Mouse (Mus musculus) gastrocnemius, adult 2 months (tissue): Measurements from ENCODE around the gene Adgre5. TPM values are rescaled to one million over a fixed set of nuclear protein-coding genes. Genes with fewer than 3 reads are reported as not detected.

Experiments used
- DNase-seq: peaks from one replicate; pipeline ENCODE4 v3.0.0; 2022
- H3K27ac ChIP-seq: fragments of 200-600 bp; 2 replicates; pipeline ENCODE4 v1.8.1; 2022; ENCODE audit warnings: mild to moderate bottlenecking
- H3K4me3 ChIP-seq: fragments of 200-600 bp; 2 replicates; pipeline ENCODE4 v1.8.1; 2022; ENCODE audit warnings: mild to moderate bottlenecking, moderate library complexity
- CTCF ChIP-seq: fragments of 200-600 bp; IDR thresholded peaks from 2 replicates; pipeline ENCODE4 v1.8.1; 2022; ENCODE audit warnings: antibody characterized with exemption, mild to moderate bottlenecking, moderate library complexity
- intact Hi-C: fragments of 180-260 bp; cut with DNase I; formaldehyde crosslinking; loops from one replicate; pipeline ENCODE4 v1.15.1; 2025
- total RNA-seq, 2 experiments: library from RNA; stranded (reverse); gene quantifications; 2 replicates each; pipeline ENCODE4 v1.2.3; 2021

The Adgre5 gene
- total RNA-seq, 2 experiments from 2014 or later: 16.3 to 27.7 TPM

- H3K4me3 ChIP-seq: peak overlapping the region; percentile 78
- TF ChIP-seq CTCF: peak; percentile 19
- peak overlapping the region; percentile 91 for H3K27ac ChIP-seq
- peak; percentile 82 for DNase-seq
- intact Hi-C loops: no loop called here
Measured at GRCm38 (mm10) chr8:83747661-83748346, 6.7 kb upstream of the Adgre5 start.

GRCm38 (mm10) chr8:83744070-83744469, 2.9 kb upstream of the Adgre5 start:
- TF ChIP-seq CTCF: no peak
- H3K4me3 ChIP-seq: no peak overlapping the region
- H3K27ac ChIP-seq: no peak overlapping the region
- intact Hi-C loops: loop anchor here (5.0 kb wide), 1 partner anchor 47 kb away; the partner anchor contains the start of gene Pkn1
- DNase-seq: no peak

GRCm38 (mm10) chr8:83742968-83743367, 1.8 kb upstream of the Adgre5 start:
- Histone ChIP-seq H3K27ac (peak overlapping the region; percentile 97), H3K4me3 (no peak overlapping the region)
- no peak for DNase-seq
- intact Hi-C loops: loop anchor here (5.0 kb wide), 1 partner anchor 46 kb away; the partner anchor contains the start of gene Pkn1
- no peak for TF ChIP-seq CTCF

GRCm38 (mm10) chr8:83741849-83742655, 926 bp upstream of the Adgre5 start:
- Histone ChIP-seq H3K27ac (peak overlapping the region; percentile 97), H3K4me3 (peak overlapping the region; percentile 87)
- peak; percentile 44 for DNase-seq
- TF ChIP-seq CTCF: no peak
- intact Hi-C loops: loop anchor here (5.0 kb wide), 1 partner anchor 45 kb away; the partner anchor contains the start of gene Pkn1

GRCm38 (mm10) chr8:83740586-83740975, 545 bp downstream of the Adgre5 start:
- intact Hi-C loops: loop anchor here (5.0 kb wide), 1 partner anchor 43 kb away; the partner anchor contains the start of gene Pkn1

GRCm38 (mm10) chr8:83739711-83740468, 1.2 kb downstream of the Adgre5 start:
- peak overlapping the region; percentile 87 for H3K4me3 ChIP-seq
- DNase-seq: peak; percentile 58
- H3K27ac ChIP-seq: peak overlapping the region; percentile 97
- TF ChIP-seq CTCF: no peak
- intact Hi-C loops: loop anchor here (5.0 kb wide), 1 partner anchor 43 kb away; the partner anchor contains the start of gene Pkn1

More at GRCm38 (mm10) chr8:83740586-83740975, 545 bp downstream of the Adgre5 start:
- TF ChIP-seq CTCF: no peak
- DNase-seq: no peak
- H3K27ac ChIP-seq: peak overlapping the region; percentile 97
- peak overlapping the region; percentile 87 for H3K4me3 ChIP-seq

- TF ChIP-seq CTCF: no peak
- intact Hi-C loops: no loop called here
- peak overlapping the region; percentile 87 for H3K4me3 ChIP-seq
- peak; percentile 63 for DNase-seq
- peak overlapping the region; percentile 97 for H3K27ac ChIP-seq
Measured at GRCm38 (mm10) chr8:83738949-83739710, 2.0 kb downstream of the Adgre5 start.

GRCm38 (mm10) chr8:83737852-83738562, 3.1 kb downstream of the Adgre5 start:
- intact Hi-C loops: no loop called here
- Histone ChIP-seq H3K27ac (peak overlapping the region; percentile 97), H3K4me3 (peak overlapping the region; percentile 87)

GRCm38 (mm10) chr8:83737346-83737745, 3.8 kb downstream of the Adgre5 start:
- Histone ChIP-seq H3K4me3 (peak overlapping the region; percentile 87), H3K27ac (peak overlapping the region; percentile 97)
- DNase-seq: no peak
- peak; percentile 32 for TF ChIP-seq CTCF
- intact Hi-C loops: no loop called here

More at GRCm38 (mm10) chr8:83737852-83738562, 3.1 kb downstream of the Adgre5 start:
- TF ChIP-seq CTCF: no peak
- DNase-seq: peak; percentile 76

- Histone ChIP-seq H3K4me3 (no peak overlapping the region), H3K27ac (peak overlapping the region; percentile 97; the same call in 1 of the 2 replicates)
- no peak for DNase-seq
- no peak for TF ChIP-seq CTCF
- intact Hi-C loops: no loop called here
Measured at GRCm38 (mm10) chr8:83736681-83737080, 4.4 kb downstream of the Adgre5 start.

- intact Hi-C loops: no loop called here
- Histone ChIP-seq H3K27ac (no peak overlapping the region), H3K4me3 (no peak overlapping the region)
- DNase-seq: no peak
- TF ChIP-seq CTCF: no peak
Measured at GRCm38 (mm10) chr8:83732919-83733318, 8.2 kb downstream of the Adgre5 start.
